Mouse (Mus musculus) limb, embryonic 11.5 days (tissue): ENCODE data around the gene Prss12. TPM values are rescaled to one million over a fixed set of nuclear protein-coding genes. Genes with fewer than 3 reads are reported as not detected.
A peak's percentile ranks its signal among the peaks of the same experiment; 100 is the strongest.

Experiments
- ATAC-seq: fragments of 200-750 bp; cut with Nextera tagmentation; 2 replicates; pipeline ENCODE4 v1.8.0; 2017; ENCODE audit warnings: low read depth; ENCODE audit not compliant: insufficient number of reproducible peaks, low FRiP score, low TSS enrichment
- DNase-seq: peaks from one replicate; pipeline ENCODE4 v3.0.0-alpha.2; 2015; ENCODE audit warnings: low spot score
- H3K27ac ChIP-seq: fragments of 300-500 bp; sonication (generic); replicated peaks from 2 replicates; pipeline ENCODE4 v1.5.1; 2014; ENCODE audit warnings: low read depth, mild to moderate bottlenecking, low read length
- H3K27me3 ChIP-seq: fragments of 300-500 bp; sonication (generic); 2 replicates; pipeline ENCODE4 v1.6.1; 2014; ENCODE audit warnings: mild to moderate bottlenecking, low read length, mixed read lengths; ENCODE audit not compliant: control insufficient read depth, insufficient read depth
- H3K36me3 ChIP-seq: fragments of 300-500 bp; sonication (generic); 2 replicates; pipeline ENCODE4 v1.6.1; 2014; ENCODE audit warnings: mild to moderate bottlenecking, low read length, moderate library complexity, mixed read lengths; ENCODE audit not compliant: control insufficient read depth, insufficient read depth
- H3K4me1 ChIP-seq: fragments of 300-500 bp; sonication (generic); 2 replicates; pipeline ENCODE4 v1.6.1; 2014; ENCODE audit warnings: low read length, mixed read lengths; ENCODE audit not compliant: control insufficient read depth, insufficient read depth
- H3K4me2 ChIP-seq: fragments of 300-500 bp; sonication (generic); 2 replicates; pipeline ENCODE4 v1.6.1; 2014; ENCODE audit warnings: low read depth, mild to moderate bottlenecking, moderate library complexity; ENCODE audit not compliant: severe bottlenecking
- H3K4me3 ChIP-seq: fragments of 300-500 bp; sonication (generic); 2 replicates; pipeline ENCODE4 v1.5.1; 2014; ENCODE audit warnings: low read depth, low read length
- H3K9ac ChIP-seq: fragments of 300-500 bp; sonication (generic); 2 replicates; pipeline ENCODE4 v1.6.1; 2014; ENCODE audit warnings: mild to moderate bottlenecking, low read length
- H3K9me3 ChIP-seq: fragments of 300-500 bp; sonication (generic); 2 replicates; pipeline ENCODE4 v1.6.1; 2016; ENCODE audit warnings: low read length; ENCODE audit not compliant: control insufficient read depth
- WGBS: fragments of 180-500 bp; shearing (Covaris S2); extraction: QIAGEN DNeasy Blood & Tissue Kit; methylation state at CpG from one replicate; pipeline ENCODE4 v1.1.7; 2014; 5-methylcytosine and 5-hydroxymethylcytosine counted together
- polyA plus RNA-seq: library from polyadenylated mRNA; unstranded; fragments of >200 nt; fragmentation: Nextera tagmentation; extraction: Ambion mirVana; gene quantifications from 2 replicates; pipeline ENCODE4 v1.2.1, GENCODE M21; 2014

Prss12 gene
- polyA plus RNA-seq, 1 experiment from 2014 or later, result 2.3 TPM

- Histone ChIP-seq H3K4me3 (peak overlapping the region; percentile 89), H3K4me1 (peaks cover 3% of the 10 kb centered on the region; the same call in 1 of the 2 replicates), H3K9me3 (no peaks in the 10 kb centered on the region), H3K27me3 (no peaks in the 10 kb centered on the region), H3K27ac (peak overlapping the region; percentile 97), H3K4me2 (peak overlapping the region; percentile 69), H3K36me3 (no peaks in the 10 kb centered on the region; the same call in 1 of the 2 replicates), H3K9ac (peak overlapping the region; percentile 84)
- peak; percentile 99 for DNase-seq
- under 1% methylated on average over 53 of the region's 53 CpGs for WGBS
- ATAC-seq, result peak; percentile 98
Measured at GRCm38 (mm10) chr3:123508056-123508674, 61.5 kb downstream of the Prss12 start.

- ATAC-seq (peak; percentile 76), DNase-seq (no peak)
- H3K4me2 ChIP-seq, result peak overlapping the region; percentile 64
- no peaks in the 10 kb centered on the region; the same call in 1 of the 2 replicates for H3K36me3 ChIP-seq
- H3K4me3 ChIP-seq, result peak overlapping the region; percentile 89
- peak overlapping the region; percentile 97 for H3K27ac ChIP-seq
- under 1% methylated on average over 36 of the region's 36 CpGs for WGBS
- no peaks in the 10 kb centered on the region for H3K9me3 ChIP-seq
- peak overlapping the region; percentile 84 for H3K9ac ChIP-seq
- no peaks in the 10 kb centered on the region for H3K27me3 ChIP-seq
- peaks cover 3% of the 10 kb centered on the region; the same call in 1 of the 2 replicates for H3K4me1 ChIP-seq
Measured at GRCm38 (mm10) chr3:123508675-123509376, 62.1 kb downstream of the Prss12 start.

GRCm38 (mm10) chr3:123511818-123512217 is 65.1 kb downstream of the Prss12 start:
- Histone ChIP-seq H3K36me3 (no peaks in the 10 kb centered on the region; the same call in 1 of the 2 replicates), H3K4me2 (no peak overlapping the region), H3K27me3 (no peaks in the 10 kb centered on the region), H3K4me1 (peaks cover 3% of the 10 kb centered on the region; the same call in 1 of the 2 replicates), H3K27ac (no peak overlapping the region), H3K4me3 (no peak overlapping the region), H3K9me3 (no peaks in the 10 kb centered on the region), H3K9ac (no peak overlapping the region)
- ATAC-seq (no peak), DNase-seq (no peak)
- 79% methylated on average over 4 of the region's 4 CpGs for WGBS

GRCm38 (mm10) chr3:123514886-123515285 is 68.2 kb downstream of the Prss12 start:
- Histone ChIP-seq H3K4me1 (no peaks in the 10 kb centered on the region), H3K27me3 (no peaks in the 10 kb centered on the region), H3K9me3 (no peaks in the 10 kb centered on the region), H3K4me3 (no peak overlapping the region), H3K36me3 (no peaks in the 10 kb centered on the region), H3K4me2 (no peak overlapping the region), H3K27ac (no peak overlapping the region), H3K9ac (no peak overlapping the region)
- ATAC-seq, result peak; percentile 55; the same call in 1 of the 2 replicates
- 48% methylated on average over 5 of the region's 5 CpGs for WGBS
- DNase-seq, result no peak

- Histone ChIP-seq H3K4me1 (no peaks in the 10 kb centered on the region), H3K27ac (no peak overlapping the region), H3K9ac (no peak overlapping the region), H3K9me3 (no peaks in the 10 kb centered on the region), H3K27me3 (no peaks in the 10 kb centered on the region), H3K36me3 (no peaks in the 10 kb centered on the region), H3K4me2 (no peak overlapping the region), H3K4me3 (no peak overlapping the region)
- WGBS, result 27% methylated on average over 5 of the region's 5 CpGs
- no peak for DNase-seq
- ATAC-seq, result no peak
Measured at GRCm38 (mm10) chr3:123515600-123516359, 69.1 kb downstream of the Prss12 start.

GRCm38 (mm10) chr3:123516784-123517183 is 70.1 kb downstream of the Prss12 start:
- Histone ChIP-seq H3K4me3 (no peak overlapping the region), H3K36me3 (no peaks in the 10 kb centered on the region), H3K9ac (no peak overlapping the region), H3K4me1 (no peaks in the 10 kb centered on the region), H3K9me3 (no peaks in the 10 kb centered on the region), H3K4me2 (no peak overlapping the region), H3K27me3 (no peaks in the 10 kb centered on the region), H3K27ac (no peak overlapping the region)
- no peak for ATAC-seq
- DNase-seq, result peak; percentile 52
- 46% methylated on average over 4 of the region's 4 CpGs for WGBS

- Histone ChIP-seq H3K9me3 (no peaks in the 10 kb centered on the region), H3K4me3 (no peak overlapping the region), H3K4me2 (no peak overlapping the region), H3K27me3 (no peaks in the 10 kb centered on the region), H3K9ac (no peak overlapping the region), H3K4me1 (no peaks in the 10 kb centered on the region), H3K36me3 (no peaks in the 10 kb centered on the region), H3K27ac (no peak overlapping the region)
- no peak for ATAC-seq
- WGBS, result 73% methylated on average over 11 of the region's 11 CpGs
- DNase-seq, result no peak
Measured at GRCm38 (mm10) chr3:123526313-123527067, 79.8 kb downstream of the Prss12 start.
